ENCODE assay signal across 9 mouse cellular contexts in the genomic region with DNA sequence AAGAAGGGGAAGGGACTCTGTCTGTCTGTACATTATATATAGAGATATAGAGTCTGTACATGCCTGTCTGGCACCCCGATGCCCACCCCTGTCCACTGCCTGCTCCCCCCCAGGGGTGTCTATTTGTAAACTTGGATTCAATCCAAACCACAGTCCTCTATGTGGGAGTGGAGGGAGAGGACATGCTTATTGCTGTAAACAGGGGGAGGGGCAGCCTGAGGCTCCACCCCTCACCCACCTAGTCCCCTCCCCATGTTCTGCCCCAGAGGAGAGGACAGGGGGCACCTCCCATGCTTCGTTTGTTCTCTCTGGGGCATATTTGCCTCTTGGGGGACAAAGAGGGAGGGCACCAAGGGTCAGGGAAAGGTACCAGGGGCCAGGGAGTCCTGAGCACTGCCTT. TPM values are rescaled to one million over a fixed set of nuclear protein-coding genes. Genes with fewer than 3 reads are reported as not detected.
DNase-seq lines count a peak whose midpoint lies in the region; ATAC-seq lines count a peak whose summit lies in the region.
"Had no signal": no experiment of that assay in that cellular context is flagged by ENCODE, and none has a peak within 500 bp of the region (broad histone marks: within the 10 kb centered on the region; RNA-seq: fewer than 3 reads in every experiment).

No protein-coding gene starts in this region.

- peak overlapping the region; percentile 84 for H3K27ac ChIP-seq in hindbrain, embryonic 10.5 days
- no peak overlapping the region for H3K27ac ChIP-seq in hindbrain, embryonic 14.5 days
- peak overlapping the region; percentile 75 for H3K27ac ChIP-seq in embryonic facial prominence, embryonic 10.5 days (replicated peaks)
- H3K27ac ChIP-seq in intestine, embryonic 15.5 days: no peak overlapping the region
- H3K27ac ChIP-seq in midbrain, embryonic 15.5 days: no peak overlapping the region

- peaks cover 51% of the 10 kb centered on the region for H3K27me3 ChIP-seq in hindbrain, embryonic 10.5 days (ENCODE audit: insufficient read depth, poor library complexity, severe bottlenecking)
- H3K27me3 ChIP-seq in hindbrain, embryonic 14.5 days (ENCODE audit: control insufficient read depth, insufficient read depth, low read length): peaks cover 12% of the 10 kb centered on the region; the same call in 1 of the 2 replicates
- peaks cover 45% of the 10 kb centered on the region for H3K27me3 ChIP-seq in embryonic facial prominence, embryonic 10.5 days (replicated peaks; ENCODE audit: low read depth, poor library complexity, severe bottlenecking)
- H3K27me3 ChIP-seq in intestine, embryonic 15.5 days (replicated peaks): peaks cover 20% of the 10 kb centered on the region
- H3K27me3 ChIP-seq in midbrain, embryonic 15.5 days (replicated peaks): peaks cover 19% of the 10 kb centered on the region

- H3K4me2 ChIP-seq in hindbrain, embryonic 14.5 days (replicated peaks): no peak overlapping the region
- peak overlapping the region; percentile 61 for H3K4me2 ChIP-seq in intestine, embryonic 15.5 days (replicated peaks)
- H3K4me2 ChIP-seq in midbrain, embryonic 15.5 days: peak overlapping the region; percentile 39

- DNase-seq in hindbrain, embryonic 10.5 days (ENCODE audit: low spot score): no peak
- no peak for DNase-seq in hindbrain, embryonic 14.5 days (ENCODE audit: low spot score)
- DNase-seq in embryonic facial prominence, embryonic 10.5 days (ENCODE audit: low spot score): no peak
- no peak for DNase-seq in c-Kit-positive CD71-positive TER-119-positive erythroid progenitor cells, embryonic 14.5 days (ENCODE audit: low spot score)
- DNase-seq in spleen, postnatal 14 days (ENCODE audit: low spot score in 2 of 2): no peak
- DNase-seq in spleen, postnatal 36 days (ENCODE audit: low spot score in 2 of 2): no peak
- DNase-seq: cerebellum, adult 11 months had no signal

- H3K9ac ChIP-seq in hindbrain, embryonic 14.5 days: no peak overlapping the region
- H3K9ac ChIP-seq in intestine, embryonic 15.5 days: no peak overlapping the region; the same call in 1 of the 2 replicates
- no peak overlapping the region; the same call in 1 of the 2 replicates for H3K9ac ChIP-seq in midbrain, embryonic 15.5 days

- H3K9me3 ChIP-seq in hindbrain, embryonic 10.5 days: no peaks in the 10 kb centered on the region
- no peaks in the 10 kb centered on the region for H3K9me3 ChIP-seq in hindbrain, embryonic 14.5 days (ENCODE audit: control insufficient read depth, low read length)
- H3K9me3 ChIP-seq in embryonic facial prominence, embryonic 10.5 days: no peaks in the 10 kb centered on the region; the same call in 1 of the 2 replicates
- H3K9me3 ChIP-seq in intestine, embryonic 15.5 days: no peaks in the 10 kb centered on the region
- H3K9me3 ChIP-seq in midbrain, embryonic 15.5 days: no peaks in the 10 kb centered on the region

- H3K36me3 ChIP-seq in hindbrain, embryonic 10.5 days: no peaks in the 10 kb centered on the region
- peaks cover 30% of the 10 kb centered on the region for H3K36me3 ChIP-seq in hindbrain, embryonic 14.5 days (replicated peaks; ENCODE audit: control insufficient read depth, insufficient read depth)
- H3K36me3 ChIP-seq in embryonic facial prominence, embryonic 10.5 days (replicated peaks): no peaks in the 10 kb centered on the region
- H3K36me3 ChIP-seq in intestine, embryonic 15.5 days: no peaks in the 10 kb centered on the region
- no peaks in the 10 kb centered on the region; the same call in 1 of the 2 replicates for H3K36me3 ChIP-seq in midbrain, embryonic 15.5 days (replicated peaks)

- WGBS in hindbrain, embryonic 10.5 days: 42% methylated on average over 2 of the region's 2 CpGs
- WGBS in hindbrain, embryonic 14.5 days: 45% methylated on average over 2 of the region's 2 CpGs
- 42% methylated on average over 2 of the region's 2 CpGs for WGBS in embryonic facial prominence, embryonic 10.5 days
- 48% methylated on average over 2 of the region's 2 CpGs for WGBS in intestine, embryonic 15.5 days
- 43% methylated on average over 2 of the region's 2 CpGs for WGBS in midbrain, embryonic 15.5 days

- H3K4me1 ChIP-seq in hindbrain, embryonic 10.5 days (replicated peaks): peaks cover 54% of the 10 kb centered on the region
- peaks cover 24% of the 10 kb centered on the region; the same call in 1 of the 2 replicates for H3K4me1 ChIP-seq in hindbrain, embryonic 14.5 days (replicated peaks; ENCODE audit: control insufficient read depth, insufficient read depth, low read length)
- peaks cover 55% of the 10 kb centered on the region for H3K4me1 ChIP-seq in embryonic facial prominence, embryonic 10.5 days
- peaks cover 37% of the 10 kb centered on the region for H3K4me1 ChIP-seq in intestine, embryonic 15.5 days (replicated peaks)
- peaks cover 45% of the 10 kb centered on the region for H3K4me1 ChIP-seq in midbrain, embryonic 15.5 days

- H3K4me3 ChIP-seq in hindbrain, embryonic 10.5 days: peak overlapping the region; percentile 54
- H3K4me3 ChIP-seq in hindbrain, embryonic 14.5 days (replicated peaks; ENCODE audit: low read length): no peak overlapping the region
- H3K4me3 ChIP-seq in embryonic facial prominence, embryonic 10.5 days: peak overlapping the region; percentile 58
- H3K4me3 ChIP-seq in intestine, embryonic 15.5 days (replicated peaks): no peak overlapping the region
- H3K4me3 ChIP-seq in midbrain, embryonic 15.5 days: no peak overlapping the region

- no peak for ATAC-seq in hindbrain, embryonic 14.5 days (ENCODE audit: low FRiP score)
- ATAC-seq in intestine, embryonic 15.5 days: no peak
- no peak for ATAC-seq in midbrain, embryonic 15.5 days (replicated peaks)

RNA-seq across cellular contexts. Expression of gene Efna3, which starts 8.0 kb away (rescaled TPM):
- polyA plus RNA-seq in hindbrain, embryonic 10.5 days (2016; fragmentation: Nextera tagmentation; extraction: Ambion mirVana): 5.9 and 10.7 TPM in 2 replicates
- 62.5 and 70.3 TPM in 2 replicates for polyA plus RNA-seq in hindbrain, embryonic 14.5 days (2014; fragmentation: Nextera tagmentation; extraction: Ambion mirVana)
- polyA plus RNA-seq in embryonic facial prominence, embryonic 10.5 days (2016; fragmentation: Nextera tagmentation; extraction: Ambion mirVana): 4.5 and 6.8 TPM in 2 replicates
- polyA plus RNA-seq in intestine, embryonic 15.5 days (2015; fragmentation: Nextera tagmentation; extraction: Ambion mirVana): 9.0 and 9.2 TPM in 2 replicates
- polyA plus RNA-seq in midbrain, embryonic 15.5 days (2015; fragmentation: Nextera tagmentation; extraction: Ambion mirVana): 40.5 and 43.0 TPM in 2 replicates

RNA-seq across cellular contexts. Expression of gene Efna4, which starts 23.0 kb away (rescaled TPM):
- polyA plus RNA-seq in hindbrain, embryonic 10.5 days (2016; fragmentation: Nextera tagmentation; extraction: Ambion mirVana): 22.4 and 23.2 TPM in 2 replicates
- polyA plus RNA-seq in hindbrain, embryonic 14.5 days (2014; fragmentation: Nextera tagmentation; extraction: Ambion mirVana): 4.4 and 4.9 TPM in 2 replicates
- polyA plus RNA-seq in embryonic facial prominence, embryonic 10.5 days (2016; fragmentation: Nextera tagmentation; extraction: Ambion mirVana): 37.3 and 40.8 TPM in 2 replicates
- polyA plus RNA-seq in intestine, embryonic 15.5 days (2015; fragmentation: Nextera tagmentation; extraction: Ambion mirVana): 16.9 and 18.1 TPM in 2 replicates
- polyA plus RNA-seq in midbrain, embryonic 15.5 days (2015; fragmentation: Nextera tagmentation; extraction: Ambion mirVana): 4.3 and 5.8 TPM in 2 replicates

RNA-seq across cellular contexts. Expression of gene Efna1, which starts 33.8 kb away (rescaled TPM):
- polyA plus RNA-seq in hindbrain, embryonic 10.5 days (2016; fragmentation: Nextera tagmentation; extraction: Ambion mirVana): 16.5 and 17.7 TPM in 2 replicates
- 9.4 and 10.8 TPM in 2 replicates for polyA plus RNA-seq in hindbrain, embryonic 14.5 days (2014; fragmentation: Nextera tagmentation; extraction: Ambion mirVana)
- polyA plus RNA-seq in embryonic facial prominence, embryonic 10.5 days (2016; fragmentation: Nextera tagmentation; extraction: Ambion mirVana): 26.7 and 27.2 TPM in 2 replicates
- polyA plus RNA-seq in intestine, embryonic 15.5 days (2015; fragmentation: Nextera tagmentation; extraction: Ambion mirVana): 57.9 and 58.5 TPM in 2 replicates
- 8.0 and 10.2 TPM in 2 replicates for polyA plus RNA-seq in midbrain, embryonic 15.5 days (2015; fragmentation: Nextera tagmentation; extraction: Ambion mirVana)

RNA-seq across cellular contexts. Expression of gene Adam15, which starts 35.0 kb away (rescaled TPM):
- 36.4 and 38.1 TPM in 2 replicates for polyA plus RNA-seq in hindbrain, embryonic 10.5 days (2016; fragmentation: Nextera tagmentation; extraction: Ambion mirVana)
- 40.8 and 44.0 TPM in 2 replicates for polyA plus RNA-seq in hindbrain, embryonic 14.5 days (2014; fragmentation: Nextera tagmentation; extraction: Ambion mirVana)
- 30.5 and 34.2 TPM in 2 replicates for polyA plus RNA-seq in embryonic facial prominence, embryonic 10.5 days (2016; fragmentation: Nextera tagmentation; extraction: Ambion mirVana)
- polyA plus RNA-seq in intestine, embryonic 15.5 days (2015; fragmentation: Nextera tagmentation; extraction: Ambion mirVana): 45.5 and 49.5 TPM in 2 replicates
- 59.5 and 62.2 TPM in 2 replicates for polyA plus RNA-seq in midbrain, embryonic 15.5 days (2015; fragmentation: Nextera tagmentation; extraction: Ambion mirVana)

RNA-seq across cellular contexts. Expression of gene Slc50a1, which starts 44.4 kb away (rescaled TPM):
- polyA plus RNA-seq in hindbrain, embryonic 10.5 days (2016; fragmentation: Nextera tagmentation; extraction: Ambion mirVana): 34.4 and 36.8 TPM in 2 replicates
- 36.0 and 38.8 TPM in 2 replicates for polyA plus RNA-seq in hindbrain, embryonic 14.5 days (2014; fragmentation: Nextera tagmentation; extraction: Ambion mirVana)
- polyA plus RNA-seq in embryonic facial prominence, embryonic 10.5 days (2016; fragmentation: Nextera tagmentation; extraction: Ambion mirVana): 27.2 and 34.2 TPM in 2 replicates
- polyA plus RNA-seq in intestine, embryonic 15.5 days (2015; fragmentation: Nextera tagmentation; extraction: Ambion mirVana): 60.6 and 63.9 TPM in 2 replicates
- 31.4 and 37.5 TPM in 2 replicates for polyA plus RNA-seq in midbrain, embryonic 15.5 days (2015; fragmentation: Nextera tagmentation; extraction: Ambion mirVana)

Comparison
In these comparisons a context has a peak if more than half of its experiments do, and no peak if none do; other contexts are left out.
1. H3K27ac ChIP-seq: peak in hindbrain, embryonic 10.5 days (single experiment) and embryonic facial prominence, embryonic 10.5 days (single experiment); none in hindbrain, embryonic 14.5 days (single experiment), intestine, embryonic 15.5 days (single experiment) and midbrain, embryonic 15.5 days (single experiment).
2. H3K4me3 ChIP-seq: peak in hindbrain, embryonic 10.5 days (single experiment) and embryonic facial prominence, embryonic 10.5 days (single experiment); none in hindbrain, embryonic 14.5 days (single experiment), intestine, embryonic 15.5 days (single experiment) and midbrain, embryonic 15.5 days (single experiment).